Mouse (Mus musculus) layer of hippocampus, adult 9-11 months (tissue): Measurements from ENCODE around the gene Zfp512b.
A peak's percentile ranks its signal among the peaks of the same experiment; 100 is the strongest.

Experiments
- DNase-seq: peaks from one replicate; pipeline ENCODE4 v3.0.0; 2022

The Zfp512b gene

GRCm38 (mm10) chr2:181589011-181589731 is 3.4 kb downstream of the Zfp512b start:
- peak; percentile 21 for DNase-seq

- DNase-seq: no peak
Measured at GRCm38 (mm10) chr2:181588229-181588780, 4.3 kb downstream of the Zfp512b start.

- no peak for DNase-seq
Measured at GRCm38 (mm10) chr2:181587796-181588195, 4.8 kb downstream of the Zfp512b start.

- no peak for DNase-seq
Measured at GRCm38 (mm10) chr2:181586124-181586523, 6.5 kb downstream of the Zfp512b start.

- no peak for DNase-seq
Measured at GRCm38 (mm10) chr2:181585506-181585905, 7.1 kb downstream of the Zfp512b start.

- DNase-seq: no peak
Measured at GRCm38 (mm10) chr2:181584411-181584942, 8.1 kb downstream of the Zfp512b start, which contains the start of gene Uckl1. TSS of gene Uckl1 (minus strand) at chr2:181584892.

GRCm38 (mm10) chr2:181583460-181584257 is 8.9 kb downstream of the Zfp512b start:
- no peak for DNase-seq

- DNase-seq: peak; percentile 9
Measured at GRCm38 (mm10) chr2:181582939-181583338, 9.7 kb downstream of the Zfp512b start.

GRCm38 (mm10) chr2:181582358-181582757 is 10.2 kb downstream of the Zfp512b start:
- peak; percentile 24 for DNase-seq

- peak; percentile 86 for DNase-seq
Measured at GRCm38 (mm10) chr2:181581402-181582120, 11.0 kb downstream of the Zfp512b start.

GRCm38 (mm10) chr2:181581016-181581401 is 11.6 kb downstream of the Zfp512b start:
- DNase-seq: peak; percentile 86

- DNase-seq: no peak
Measured at GRCm38 (mm10) chr2:181580131-181580772, 12.4 kb downstream of the Zfp512b start.

- DNase-seq: no peak
Measured at GRCm38 (mm10) chr2:181579681-181580080, 12.9 kb downstream of the Zfp512b start.

- no peak for DNase-seq
Measured at GRCm38 (mm10) chr2:181578790-181579618, 13.6 kb downstream of the Zfp512b start.

GRCm38 (mm10) chr2:181577981-181578581 is 14.5 kb downstream of the Zfp512b start:
- DNase-seq: no peak

GRCm38 (mm10) chr2:181577126-181577525 is 15.5 kb downstream of the Zfp512b start:
- DNase-seq: no peak

- DNase-seq: no peak
Measured at GRCm38 (mm10) chr2:181576613-181577012, 16.0 kb downstream of the Zfp512b start.

- DNase-seq: no peak
Measured at GRCm38 (mm10) chr2:181574921-181575545, 17.6 kb downstream of the Zfp512b start.

GRCm38 (mm10) chr2:181573961-181574360 is 18.6 kb downstream of the Zfp512b start:
- no peak for DNase-seq
